Mouse (Mus musculus) B cell, adult 2 months (primary cell): ENCODE results near the gene U90926.

ENCODE experiments used
- DNase-seq, 2 experiments: peaks; one replicate each; pipeline ENCODE4 v3.0.0; 2022

The U90926 gene

GRCm38 (mm10) chr5:92212231-92212630 lies 3.0 kb downstream of the U90926 start:
- DNase-seq: no peak

DNA sequence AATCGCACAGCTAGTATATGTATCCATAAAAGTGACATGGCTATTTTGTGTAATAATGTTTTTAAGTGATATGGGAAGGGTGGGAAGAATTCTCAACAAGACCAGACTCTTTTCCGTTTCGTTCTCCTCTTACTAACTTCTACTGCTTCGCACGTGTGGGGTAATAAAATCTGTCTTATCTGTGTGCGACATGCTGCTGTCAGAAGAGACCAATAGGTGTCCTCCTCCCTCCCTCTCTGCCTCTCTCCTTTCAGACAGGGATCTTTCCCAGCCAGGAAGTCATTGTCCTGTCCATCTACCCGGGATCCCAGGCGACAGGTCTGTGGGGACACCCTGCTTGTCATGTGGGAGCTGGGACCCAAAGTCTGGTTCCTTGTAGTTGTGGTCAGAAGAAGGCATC lies 5.0 kb downstream of the U90926 start:
- no peak for DNase-seq

DNA sequence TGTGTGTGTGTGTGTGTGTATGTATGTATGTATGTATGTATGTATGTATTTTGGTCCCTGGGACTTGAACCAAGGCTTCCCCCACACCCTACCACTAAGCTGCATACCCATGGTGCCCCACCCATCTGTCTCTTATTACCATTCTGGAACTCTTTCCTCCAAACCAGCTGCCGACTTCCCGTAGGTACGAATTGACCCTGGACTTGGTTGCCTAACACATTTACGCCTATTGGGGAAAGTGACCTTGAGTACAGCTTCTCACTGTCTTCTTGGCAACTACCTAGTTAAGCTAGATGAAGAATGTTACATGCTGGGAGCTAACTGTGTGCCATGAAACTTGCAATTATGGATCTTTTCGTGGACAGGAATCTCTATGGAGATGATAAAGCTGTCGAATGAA lies 9.1 kb downstream of the U90926 start:
- DNase-seq: no peak

GRCm38 (mm10) chr5:92205706-92206105 lies 9.5 kb downstream of the U90926 start:
- DNase-seq: no peak

GRCm38 (mm10) chr5:92205184-92205583 lies 10.0 kb downstream of the U90926 start:
- no peak for DNase-seq

DNA sequence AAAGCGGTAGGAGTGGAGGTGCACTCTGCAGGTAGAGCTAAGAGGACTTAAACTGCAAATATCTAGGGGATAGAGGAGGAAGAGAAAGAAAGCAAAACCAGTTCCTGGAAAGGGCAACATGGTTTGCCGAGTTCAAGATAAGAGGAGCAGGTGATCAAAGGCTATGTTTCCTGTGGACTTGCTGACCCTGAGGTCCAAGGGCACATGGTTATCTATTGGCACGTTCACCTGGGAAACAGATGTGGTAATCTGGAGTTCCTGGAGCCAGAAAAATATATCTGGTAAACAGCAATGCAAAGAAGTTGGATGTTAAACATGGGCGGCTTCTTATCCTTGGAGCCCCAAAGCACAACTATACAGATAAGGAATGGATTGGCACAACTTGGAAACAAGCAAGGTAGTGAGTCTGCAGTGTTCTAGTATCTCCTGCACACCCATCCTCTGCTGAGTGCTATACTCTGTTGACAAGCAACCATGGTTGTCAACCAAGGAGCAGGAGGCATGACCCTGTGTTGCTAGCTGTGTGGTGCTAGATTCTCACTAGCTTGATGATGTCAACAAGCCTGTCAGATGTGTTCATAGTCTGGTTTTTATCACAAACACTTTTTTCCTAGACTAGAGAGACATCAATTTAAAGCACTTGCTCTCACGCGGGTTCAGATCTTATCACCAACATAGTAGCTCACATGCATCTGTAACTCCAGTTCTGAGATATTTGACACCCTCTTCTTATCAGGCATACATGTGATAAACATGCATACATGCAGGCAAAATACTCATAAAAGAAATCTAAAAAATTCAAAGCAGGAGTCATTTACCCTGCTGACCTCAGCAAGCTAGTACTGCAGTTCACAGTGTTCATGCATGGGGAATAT lies 10.8 kb downstream of the U90926 start:
- no peak for DNase-seq

GRCm38 (mm10) chr5:92198266-92198665 lies 16.9 kb downstream of the U90926 start:
- DNase-seq: no peak

GRCm38 (mm10) chr5:92196895-92197811 lies 18.1 kb downstream of the U90926 start:
- no peak for DNase-seq

DNA sequence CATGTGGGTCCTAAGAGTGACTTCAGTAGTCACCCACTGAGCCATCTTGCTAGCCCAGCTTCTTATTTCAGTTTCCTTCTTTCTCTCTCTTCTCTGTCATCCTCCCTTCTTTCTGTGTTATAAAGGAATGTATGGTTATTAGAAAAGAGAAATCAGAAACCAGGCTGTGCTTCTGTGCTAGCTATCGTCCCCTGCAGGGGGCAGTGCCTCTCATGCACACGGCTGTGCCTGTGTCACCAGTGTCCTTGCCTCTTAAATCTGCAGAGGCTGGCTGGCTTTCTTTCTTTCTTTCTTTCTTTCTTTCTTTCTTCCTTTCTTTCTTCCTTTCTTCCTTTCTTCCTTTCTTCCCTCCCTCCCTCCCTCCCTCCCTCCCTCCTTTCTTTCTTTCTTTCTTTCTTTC lies 19.5 kb downstream of the U90926 start:
- peak; percentile 26 to 38 for DNase-seq

DNA sequence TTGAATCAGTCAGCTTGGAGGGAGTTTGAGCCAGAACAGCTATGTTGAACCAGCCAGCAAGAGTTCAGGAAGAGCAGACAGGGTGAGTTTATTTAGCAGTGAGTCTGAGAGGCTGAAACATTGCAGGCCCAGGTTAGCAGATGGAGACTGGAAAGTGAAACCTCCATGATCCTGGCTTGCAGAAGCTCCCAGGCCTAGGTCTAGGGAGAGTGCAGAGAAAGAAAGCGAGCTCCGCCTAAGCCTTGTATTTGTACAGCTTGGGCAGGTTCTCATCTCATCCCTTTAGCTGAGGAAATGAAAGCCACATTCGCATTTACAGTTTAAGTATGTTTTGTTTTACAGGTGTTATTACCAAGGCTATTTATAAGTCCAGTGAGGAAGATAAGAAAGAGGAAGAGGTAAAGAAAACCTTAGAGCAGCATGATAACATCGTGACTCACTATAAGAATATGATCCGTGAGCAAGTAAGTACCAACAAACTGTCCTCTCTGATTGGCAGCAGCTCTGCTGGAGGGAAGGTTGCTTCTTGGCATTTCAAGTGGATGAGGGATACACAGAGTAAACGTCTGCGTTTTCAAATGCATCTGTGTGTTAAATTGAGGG lies 26.2 kb downstream of the U90926 start:
- DNase-seq: no peak

DNA sequence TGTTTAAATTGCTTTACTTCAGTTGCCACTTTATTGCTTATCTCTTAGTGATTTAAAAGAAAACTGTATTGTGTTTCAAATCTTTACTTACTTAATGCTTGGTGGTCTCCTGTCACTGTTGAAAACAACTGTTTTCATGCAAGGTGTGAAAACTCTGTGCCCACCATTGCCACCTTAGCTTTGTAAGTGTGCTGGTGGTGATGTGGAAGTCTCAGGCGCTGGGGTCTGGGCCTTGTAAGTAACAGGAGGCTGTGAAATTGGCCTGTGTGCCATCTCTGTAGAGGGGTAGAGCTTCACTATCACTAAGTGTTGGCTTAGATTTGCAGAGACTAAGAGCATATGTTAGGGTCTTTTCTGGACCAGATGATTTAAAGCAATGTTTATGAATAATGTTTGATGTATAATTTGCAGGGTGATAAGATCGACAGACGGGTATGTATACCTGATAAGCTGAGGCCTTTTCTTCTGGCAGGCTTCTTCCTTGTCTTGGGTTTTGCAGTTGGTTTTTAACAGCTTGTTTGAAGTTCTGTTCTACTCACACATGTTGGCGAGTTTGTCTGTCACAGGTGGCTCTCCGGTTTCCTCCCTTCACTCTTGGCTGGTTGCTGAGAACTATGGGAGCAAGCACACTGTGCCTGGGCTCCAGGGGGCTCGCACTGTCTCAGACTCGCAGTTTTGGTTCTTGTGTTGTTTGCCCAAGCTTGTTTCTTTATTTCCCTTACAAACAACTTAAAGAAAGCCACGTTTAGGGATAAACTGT lies 32.0 kb downstream of the U90926 start:
- DNase-seq: no peak

GRCm38 (mm10) chr5:92165976-92166375 lies 49.2 kb downstream of the U90926 start:
- no peak for DNase-seq
